Mouse (Mus musculus): ENCODE data around the gene Kbtbd13.

Gene Kbtbd13

GRCm38 (mm10) chr9:65394360-65394759, 2.9 kb upstream of the Kbtbd13 start:
- DNase-seq (ENCODE audit: extremely low read depth, low read depth), result no peak

- DNase-seq (ENCODE audit: extremely low read depth, low read depth), result no peak
Measured at GRCm38 (mm10) chr9:65393606-65394005, 2.2 kb upstream of the Kbtbd13 start.

GRCm38 (mm10) chr9:65392638-65393364, 1.3 kb upstream of the Kbtbd13 start:
- peak; percentile 50 for DNase-seq (ENCODE audit: extremely low read depth, low read depth)

- DNase-seq (ENCODE audit: extremely low read depth, low read depth), result no peak
Measured at GRCm38 (mm10) chr9:65390752-65391612, 470 bp downstream of the Kbtbd13 start.

GRCm38 (mm10) chr9:65386373-65387140, 4.9 kb downstream of the Kbtbd13 start:
- no peak for DNase-seq (ENCODE audit: extremely low read depth, low read depth)

GRCm38 (mm10) chr9:65384276-65384675, 7.2 kb downstream of the Kbtbd13 start:
- no peak for DNase-seq (ENCODE audit: extremely low read depth, low read depth)

GRCm38 (mm10) chr9:65382751-65383097, 8.7 kb downstream of the Kbtbd13 start:
- no peak for DNase-seq (ENCODE audit: extremely low read depth, low read depth)

- DNase-seq (ENCODE audit: extremely low read depth, low read depth), result no peak
Measured at GRCm38 (mm10) chr9:65382031-65382750, 9.3 kb downstream of the Kbtbd13 start.

- no peak for DNase-seq (ENCODE audit: extremely low read depth, low read depth)
Measured at GRCm38 (mm10) chr9:65381017-65381590, 10.3 kb downstream of the Kbtbd13 start.

- no peak for DNase-seq (ENCODE audit: extremely low read depth, low read depth)
Measured at GRCm38 (mm10) chr9:65375163-65375934, 16.1 kb downstream of the Kbtbd13 start.

GRCm38 (mm10) chr9:65374468-65375162, 16.8 kb downstream of the Kbtbd13 start:
- no peak for DNase-seq (ENCODE audit: extremely low read depth, low read depth)

- no peak for DNase-seq (ENCODE audit: extremely low read depth, low read depth)
Measured at GRCm38 (mm10) chr9:65372449-65372848, 19.0 kb downstream of the Kbtbd13 start.

- no peak for DNase-seq (ENCODE audit: extremely low read depth, low read depth)
Measured at GRCm38 (mm10) chr9:65371756-65372155, 19.7 kb downstream of the Kbtbd13 start.

- DNase-seq (ENCODE audit: extremely low read depth, low read depth), result no peak
Measured at GRCm38 (mm10) chr9:65365721-65366120, 25.7 kb downstream of the Kbtbd13 start.

GRCm38 (mm10) chr9:65363684-65364083, 27.8 kb downstream of the Kbtbd13 start:
- DNase-seq (ENCODE audit: extremely low read depth, low read depth), result no peak

- DNase-seq (ENCODE audit: extremely low read depth, low read depth), result no peak
Measured at GRCm38 (mm10) chr9:65360641-65361448, 30.6 kb downstream of the Kbtbd13 start, which contains the start of gene Ubap1l. TSS of gene Ubap1l (plus strand) at chr9:65361041.

GRCm38 (mm10) chr9:65358956-65359480, 32.4 kb downstream of the Kbtbd13 start:
- DNase-seq (ENCODE audit: extremely low read depth, low read depth), result no peak

GRCm38 (mm10) chr9:65356971-65357370, 34.5 kb downstream of the Kbtbd13 start:
- DNase-seq (ENCODE audit: extremely low read depth, low read depth), result no peak
